Mouse (Mus musculus) ES-E14 (cell line): ENCODE data around the gene Slc43a2. TPM values are rescaled to one million over a fixed set of nuclear protein-coding genes. Genes with fewer than 3 reads are reported as not detected.

ENCODE experiments used
- DNase-seq: peaks from one replicate; pipeline ENCODE4 v3.0.0-alpha.2; 2013; ENCODE audit warnings: low read depth, low spot score
- H3K27ac ChIP-seq: 2 replicates; pipeline ENCODE4 v1.5.1; 2012; ENCODE audit warnings: low read depth, mild to moderate bottlenecking, low read length, moderate library complexity, mixed read lengths; ENCODE audit not compliant: poor library complexity, insufficient read depth, severe bottlenecking
- H3K36me3 ChIP-seq: 2 replicates; pipeline ENCODE4 v1.6.1; 2012; ENCODE audit warnings: mild to moderate bottlenecking, low read length, moderate library complexity, mixed read lengths; ENCODE audit not compliant: control insufficient read depth, poor library complexity, insufficient read depth, severe bottlenecking
- H3K4me1 ChIP-seq, 2 experiments: fragments of 150-350 bp in 1 of 2; sonication (generic) in 1 of 2; 2 replicates each; pipeline ENCODE4 v1.6.1; 2012; ENCODE audit warnings: low read length in 2 of 2, mild to moderate bottlenecking in 1 of 2, mixed read lengths in 1 of 2; ENCODE audit not compliant: control insufficient read depth in 2 of 2, insufficient read depth in 2 of 2, poor library complexity in 1 of 2
- H3K4me3 ChIP-seq, 2 experiments: fragments of 150-350 bp in 1 of 2; sonication (generic) in 1 of 2; 2 replicates each; pipeline ENCODE4 v1.5.1; 2012; ENCODE audit warnings: low read length in 2 of 2, low read depth in 1 of 2, mild to moderate bottlenecking in 1 of 2, mixed read lengths in 1 of 2; ENCODE audit not compliant: insufficient read depth in 1 of 2, poor library complexity in 1 of 2, severe bottlenecking in 1 of 2
- H3K9ac ChIP-seq: 2 replicates; pipeline ENCODE4 v1.6.1; 2012; ENCODE audit warnings: low read depth, mild to moderate bottlenecking, low read length, mixed read lengths; ENCODE audit not compliant: poor library complexity, insufficient read depth, severe bottlenecking
- H3K9me3 ChIP-seq: fragments of 150-350 bp; sonication (generic); 2 replicates; pipeline ENCODE4 v1.6.1; 2012; ENCODE audit warnings: low read depth, mild to moderate bottlenecking, low read length; ENCODE audit not compliant: control insufficient read depth, insufficient read depth
- CHD2 ChIP-seq: IDR thresholded peaks from 2 replicates; pipeline ENCODE4 v1.6.1; 2014; ENCODE audit warnings: mild to moderate bottlenecking, low read depth, low read length, inconsistent platforms
- HCFC1 ChIP-seq: IDR thresholded peaks from 2 replicates; pipeline ENCODE4 v1.6.1; 2012; ENCODE audit warnings: low read length, inconsistent platforms, borderline replicate concordance; ENCODE audit not compliant: insufficient read depth
- MAFK ChIP-seq: IDR thresholded peaks from 2 replicates; pipeline ENCODE4 v1.6.1; 2014; ENCODE audit warnings: mild to moderate bottlenecking, low read depth, low read length, inconsistent platforms; ENCODE audit not compliant: insufficient read depth
- ZC3H11A ChIP-seq: IDR thresholded peaks from 2 replicates; pipeline ENCODE4 v1.6.1; 2012; ENCODE audit warnings: low read depth, mild to moderate bottlenecking, inconsistent platforms, low read length, borderline replicate concordance
- ZNF384 ChIP-seq: IDR thresholded peaks from 2 replicates; pipeline ENCODE4 v1.6.1; 2012; ENCODE audit warnings: low read depth, low read length, inconsistent platforms
- in situ Hi-C, 2 experiments: fragments of 600-800 bp; cut with MboI; formaldehyde crosslinking; loops; one replicate each; pipeline ENCODE4 v1.15.1; 2025; ENCODE audit warnings: low sequenced_read_pairs in 2 of 2, inconsistent platforms in 1 of 2; ENCODE audit not compliant: unreplicated experiment in 2 of 2
- total RNA-seq: library from RNA; depleted of rRNA; stranded (reverse); fragments of 300-350 nt; gene quantifications from 2 replicates; pipeline ENCODE4 v1.2.3, GENCODE M21; 2012

The Slc43a2 gene
- total RNA-seq, 1 experiment: 24.8 TPM

DNA sequence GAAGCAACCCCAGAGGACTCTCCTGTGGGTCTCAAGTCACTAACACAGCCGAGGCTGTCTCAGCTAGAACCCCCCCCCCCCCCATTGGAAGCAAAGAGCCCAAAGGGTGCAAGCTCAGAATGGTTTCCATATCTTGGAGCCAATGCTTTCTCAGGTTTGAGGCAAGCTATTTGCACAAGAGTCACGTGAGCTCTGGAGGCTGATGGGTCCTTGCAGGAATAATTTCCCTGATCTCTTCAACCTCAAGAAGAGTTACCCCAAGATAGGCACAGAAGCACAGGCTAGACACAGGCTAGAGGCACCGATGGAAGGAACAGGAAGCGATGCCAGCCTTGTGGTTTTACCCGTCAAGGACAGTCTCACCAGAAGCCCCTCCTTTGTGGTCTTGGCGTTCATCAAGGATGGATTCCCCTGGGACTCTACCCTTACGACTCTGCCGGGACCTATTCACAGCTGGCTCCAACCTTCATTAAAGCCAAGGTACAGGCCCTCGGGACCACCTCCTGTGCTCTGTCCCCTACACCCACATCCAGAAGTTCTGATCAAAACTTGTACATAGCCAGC lies 44.1 kb downstream of the Slc43a2 start:
- DNase-seq: no peak
- in situ Hi-C loops: no loop called here
- no peak for TF ChIP-seq MAFK
- TF ChIP-seq ZNF384: no peak
- no peak for TF ChIP-seq CHD2
- TF ChIP-seq ZC3H11A: no peak
- no peak for TF ChIP-seq HCFC1
- Histone ChIP-seq H3K27ac (no peak overlapping the region), H3K36me3 (no peaks in the 10 kb centered on the region; the same call in 1 of the 2 replicates), H3K4me1 (peaks cover 0 to 6% of the 10 kb centered on the region in 2 experiments; a peak in 2 of 4 replicates), H3K9me3 (no peaks in the 10 kb centered on the region), H3K9ac (no peak overlapping the region), H3K4me3 (no peak overlapping the region)

DNA sequence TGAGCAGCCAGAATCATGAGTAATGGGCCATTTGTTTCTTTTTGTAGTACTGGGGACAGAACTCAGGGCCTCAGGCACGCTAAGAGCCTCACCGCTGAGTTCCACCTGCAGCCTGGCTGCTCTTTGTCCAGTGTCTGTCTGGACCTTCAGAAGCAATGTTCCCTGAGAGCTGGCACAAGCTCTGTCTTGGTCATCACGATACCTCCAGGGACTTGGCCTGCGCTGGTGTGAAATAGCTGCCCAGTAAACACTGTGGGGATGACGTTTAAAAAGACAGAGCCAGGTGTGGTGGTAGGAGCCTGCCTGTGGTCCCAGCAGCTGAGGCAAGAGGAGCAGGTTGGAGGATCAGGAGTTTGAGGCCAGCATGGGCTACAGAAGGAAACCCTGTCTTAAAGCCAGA lies 47.1 kb downstream of the Slc43a2 start:
- no peaks in the 10 kb centered on the region for H3K36me3 ChIP-seq
- in situ Hi-C loops: no loop called here
- no peaks in the 10 kb centered on the region for H3K4me1 ChIP-seq
- no peak for DNase-seq
- no peak overlapping the region for H3K27ac ChIP-seq
- TF ChIP-seq ZNF384: no peak
- no peak for TF ChIP-seq MAFK
- no peak for TF ChIP-seq ZC3H11A
- no peak for TF ChIP-seq CHD2
- TF ChIP-seq HCFC1: no peak
- H3K9ac ChIP-seq: no peak overlapping the region
- no peaks in the 10 kb centered on the region for H3K9me3 ChIP-seq
- no peak overlapping the region for H3K4me3 ChIP-seq

GRCm38 (mm10) chr11:75581495-75582149 lies 50.1 kb downstream of the Slc43a2 start:
- H3K36me3 ChIP-seq: no peaks in the 10 kb centered on the region
- no peak for DNase-seq
- in situ Hi-C loops: no loop called here
- no peaks in the 10 kb centered on the region for H3K9me3 ChIP-seq
- no peak overlapping the region for H3K27ac ChIP-seq
- TF ChIP-seq MAFK: peak; percentile 77
- no peak for TF ChIP-seq ZC3H11A
- no peak for TF ChIP-seq HCFC1
- no peak for TF ChIP-seq CHD2
- peak; percentile 83; the same call in 1 of the 2 replicates for TF ChIP-seq ZNF384
- H3K4me3 ChIP-seq: no peak overlapping the region
- no peak overlapping the region for H3K9ac ChIP-seq
- H3K4me1 ChIP-seq: no peaks in the 10 kb centered on the region

GRCm38 (mm10) chr11:75583521-75583920 lies 52.0 kb downstream of the Slc43a2 start:
- Histone ChIP-seq H3K4me1 (peaks cover 0 to under 1% of the 10 kb centered on the region in 2 experiments; a peak in 1 of 4 replicates), H3K4me3 (no peak overlapping the region), H3K36me3 (no peaks in the 10 kb centered on the region), H3K9me3 (no peaks in the 10 kb centered on the region), H3K27ac (no peak overlapping the region), H3K9ac (no peak overlapping the region)
- TF ChIP-seq HCFC1 (no peak), CHD2 (no peak), MAFK (no peak), ZNF384 (no peak), ZC3H11A (no peak)
- in situ Hi-C loops: no loop called here
- no peak for DNase-seq

- H3K9me3 ChIP-seq: no peaks in the 10 kb centered on the region
- no peak for TF ChIP-seq HCFC1
- TF ChIP-seq ZC3H11A: no peak
- TF ChIP-seq ZNF384: no peak
- TF ChIP-seq MAFK: no peak
- TF ChIP-seq CHD2: no peak
- H3K27ac ChIP-seq: no peak overlapping the region
- DNase-seq: no peak
- no peak overlapping the region for H3K9ac ChIP-seq
- H3K36me3 ChIP-seq: peaks cover 1% of the 10 kb centered on the region; the same call in 1 of the 2 replicates
- peaks cover 0 to 10% of the 10 kb centered on the region in 2 experiments; a peak in 2 of 4 replicates for H3K4me1 ChIP-seq
- in situ Hi-C loops: no loop called here
- no peak overlapping the region for H3K4me3 ChIP-seq
Measured at GRCm38 (mm10) chr11:75585061-75585460, 53.6 kb downstream of the Slc43a2 start.
